Mouse (Mus musculus) bone marrow macrophage, adult 2 months (primary cell): ENCODE results near the gene Cct5.

Experiments
- CTCF ChIP-seq: IDR thresholded peaks from 2 replicates; pipeline ENCODE4 v1.5.1; 2012; ENCODE audit warnings: low read depth, mild to moderate bottlenecking, low read length, moderate library complexity
- POLR2A ChIP-seq: IDR thresholded peaks from 2 replicates; pipeline ENCODE4 v1.6.1; 2012; ENCODE audit warnings: mild to moderate bottlenecking, low read depth, low read length, borderline replicate concordance

DNA sequence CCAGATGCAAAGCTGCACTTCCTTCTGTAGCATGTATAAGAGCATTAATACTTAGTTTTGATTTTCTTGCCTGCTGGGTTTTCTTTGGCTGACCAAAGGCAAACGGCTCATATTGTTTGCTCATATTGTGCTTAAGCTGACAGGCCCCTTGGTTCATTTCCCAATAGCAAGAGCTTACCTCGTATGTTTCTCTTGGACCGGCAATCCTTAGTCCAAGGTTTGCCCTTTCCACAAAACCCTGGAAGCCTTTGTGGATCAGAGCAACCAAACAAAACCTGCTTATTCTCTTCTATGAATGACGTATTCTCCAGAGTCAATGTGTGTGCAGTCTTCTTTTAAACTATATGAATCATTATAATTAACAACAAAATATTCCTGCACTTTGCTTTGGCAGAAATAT is 51.2 kb downstream of the Cct5 start:
- TF ChIP-seq CTCF, result no peak
- no peak for TF ChIP-seq POLR2A
